Mouse (Mus musculus) stomach, postnatal 0 days (tissue): ENCODE measurements at regions not wholly inside any gene's neighbourhood (a gene's known extent, or its start where the extent isn't known, plus 50 kb on each side); places are given as distances from the start of the nearest gene placed in this dataset.

ENCODE experiments used
- CTCF ChIP-seq: IDR thresholded peaks from 2 replicates; pipeline ENCODE4 v1.5.1; 2016; ENCODE audit warnings: antibody characterized with exemption, low read depth, mild to moderate bottlenecking, moderate library complexity
- EP300 ChIP-seq: optimal IDR thresholded peaks from 2 replicates; pipeline ENCODE3; 2016; ENCODE audit warnings: antibody characterized with exemption

GRCm38 (mm10) chr14:24872931-24873330, 386.0 kb downstream of the Rps24 start:
- TF ChIP-seq CTCF (no peak), EP300 (no peak)
